Mouse (Mus musculus): ENCODE data around the gene Arhgap40. TPM values are rescaled to one million over a fixed set of nuclear protein-coding genes. Genes with fewer than 3 reads are reported as not detected.

Gene Arhgap40
- polyA plus RNA-seq, 1 experiment: not detected

DNA sequence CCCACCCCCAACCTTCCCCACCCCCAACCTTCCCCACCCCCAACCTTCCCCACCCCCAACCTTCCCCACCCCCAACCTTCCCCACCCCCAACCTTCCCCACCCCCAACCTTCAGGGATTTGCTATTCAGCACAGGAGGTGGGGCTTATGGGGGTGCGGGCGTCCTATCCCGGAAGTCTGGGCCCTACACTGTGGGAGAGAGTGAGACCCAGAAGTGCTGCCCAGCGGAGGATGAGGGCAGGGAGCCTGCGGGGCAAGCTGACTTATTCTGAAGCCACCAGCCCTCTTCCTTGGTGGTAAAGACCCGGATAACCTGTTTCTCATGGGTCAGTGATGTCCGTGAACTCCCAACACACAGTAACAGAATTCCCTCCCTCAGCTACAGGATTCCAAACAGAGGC lies 42.7 kb downstream of the Arhgap40 start:
- 4% methylated on average over 7 of the region's 7 CpGs for WGBS
- TF ChIP-seq CTCF (IDR thresholded peaks at IDR 0.05; ENCODE audit: control insufficient read depth, insufficient read depth, low read length) (no peak), POLR2A (IDR thresholded peaks at IDR 0.05; ENCODE audit: borderline replicate concordance, control insufficient read depth, low read depth, low read length) (no peak)

DNA sequence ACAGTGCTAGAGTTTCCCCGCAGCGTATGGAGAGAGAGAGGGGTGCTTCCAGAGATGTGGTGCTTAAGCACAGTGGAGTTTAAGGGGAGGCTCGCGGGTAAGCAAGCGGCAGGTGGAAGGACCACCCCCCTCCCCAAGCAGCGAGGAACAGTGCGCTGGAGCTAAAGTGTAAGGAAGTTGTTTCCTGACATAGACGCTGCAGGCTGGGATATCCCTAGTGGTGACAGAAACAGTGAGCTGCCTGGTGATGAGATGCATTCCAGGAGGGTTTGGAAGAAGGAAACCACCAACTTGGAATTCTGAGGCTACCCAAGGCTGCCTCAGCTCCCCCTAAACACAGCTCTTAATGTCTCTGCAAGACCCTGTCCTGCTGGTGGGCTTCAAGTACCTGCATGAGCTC lies 43.2 kb downstream of the Arhgap40 start:
- H3K4me1 ChIP-seq (ENCODE audit: control insufficient read depth, insufficient read depth, low read length): no peaks in the 10 kb centered on the region
- no peak for TF ChIP-seq CTCF (IDR thresholded peaks at IDR 0.05; ENCODE audit: control insufficient read depth, insufficient read depth, low read length)
- TF ChIP-seq POLR2A (IDR thresholded peaks at IDR 0.05; ENCODE audit: borderline replicate concordance, control insufficient read depth, low read depth, low read length): no peak
- no peak overlapping the region for H3K4me3 ChIP-seq (replicated peaks; ENCODE audit: control insufficient read depth, low read depth, low read length)
- WGBS: 3% methylated on average over 8 of the region's 8 CpGs
- H3K27ac ChIP-seq (ENCODE audit: control insufficient read depth, insufficient read depth, low read depth, low read length, poor library complexity): no peak overlapping the region

More for the DNA sequence above, 42.7 kb downstream of the Arhgap40 start:
- Histone ChIP-seq H3K4me3 (replicated peaks; ENCODE audit: control insufficient read depth, low read depth, low read length) (no peak overlapping the region), H3K4me1 (ENCODE audit: control insufficient read depth, insufficient read depth, low read length) (no peaks in the 10 kb centered on the region), H3K27ac (ENCODE audit: control insufficient read depth, insufficient read depth, low read depth, low read length, poor library complexity) (no peak overlapping the region)

DNA sequence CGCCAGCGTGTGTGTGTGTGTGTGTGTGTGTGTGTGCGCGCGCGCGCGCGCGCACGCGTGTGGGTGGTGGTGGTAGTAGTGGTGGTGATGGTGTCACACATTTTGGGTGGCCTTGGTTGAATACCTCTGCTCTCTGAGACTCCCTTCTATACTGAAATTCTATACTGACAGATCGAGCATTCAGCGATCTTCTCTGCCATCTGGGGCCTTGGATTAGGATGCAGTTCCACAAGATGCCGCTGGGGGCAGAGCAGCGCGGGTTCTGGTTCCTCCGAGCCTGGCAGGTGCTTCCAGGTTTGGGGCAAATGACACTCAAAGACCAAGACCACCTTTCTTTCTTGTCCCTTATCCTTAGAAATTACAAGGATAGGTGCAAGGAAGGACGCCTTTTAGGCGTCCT lies 43.6 kb downstream of the Arhgap40 start:
- no peak overlapping the region for H3K27ac ChIP-seq (ENCODE audit: control insufficient read depth, insufficient read depth, low read depth, low read length, poor library complexity)
- H3K4me3 ChIP-seq (replicated peaks; ENCODE audit: control insufficient read depth, low read depth, low read length): no peak overlapping the region
- WGBS: 3% methylated on average over 20 of the region's 20 CpGs
- H3K4me1 ChIP-seq (ENCODE audit: control insufficient read depth, insufficient read depth, low read length): no peaks in the 10 kb centered on the region
- TF ChIP-seq POLR2A (IDR thresholded peaks at IDR 0.05; ENCODE audit: borderline replicate concordance, control insufficient read depth, low read depth, low read length) (no peak), CTCF (IDR thresholded peaks at IDR 0.05; ENCODE audit: control insufficient read depth, insufficient read depth, low read length) (peak; percentile 82)

DNA sequence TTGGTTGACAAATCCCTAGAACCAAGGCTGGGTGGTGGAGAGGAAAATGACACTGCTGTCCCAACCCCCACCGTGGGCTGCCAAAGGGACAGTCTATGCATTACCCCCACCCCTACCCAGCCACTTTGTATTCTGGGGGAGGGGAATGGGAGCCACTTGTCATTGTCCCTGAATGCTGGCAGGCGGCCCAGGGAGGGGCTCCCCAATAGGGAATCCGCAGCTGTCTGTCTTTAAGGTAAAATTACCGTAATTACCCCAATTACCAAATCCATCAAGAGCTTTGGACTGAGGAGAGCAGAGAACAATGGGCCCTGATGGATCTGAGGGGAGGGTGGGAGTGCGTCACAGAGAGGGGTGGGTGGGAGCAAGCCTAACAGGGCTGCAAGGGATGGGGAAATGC lies 44.2 kb downstream of the Arhgap40 start:
- no peak overlapping the region for H3K4me3 ChIP-seq (replicated peaks; ENCODE audit: control insufficient read depth, low read depth, low read length)
- TF ChIP-seq CTCF (IDR thresholded peaks at IDR 0.05; ENCODE audit: control insufficient read depth, insufficient read depth, low read length) (no peak), POLR2A (IDR thresholded peaks at IDR 0.05; ENCODE audit: borderline replicate concordance, control insufficient read depth, low read depth, low read length) (no peak)
- 23% methylated on average over 5 of the region's 5 CpGs for WGBS

DNA sequence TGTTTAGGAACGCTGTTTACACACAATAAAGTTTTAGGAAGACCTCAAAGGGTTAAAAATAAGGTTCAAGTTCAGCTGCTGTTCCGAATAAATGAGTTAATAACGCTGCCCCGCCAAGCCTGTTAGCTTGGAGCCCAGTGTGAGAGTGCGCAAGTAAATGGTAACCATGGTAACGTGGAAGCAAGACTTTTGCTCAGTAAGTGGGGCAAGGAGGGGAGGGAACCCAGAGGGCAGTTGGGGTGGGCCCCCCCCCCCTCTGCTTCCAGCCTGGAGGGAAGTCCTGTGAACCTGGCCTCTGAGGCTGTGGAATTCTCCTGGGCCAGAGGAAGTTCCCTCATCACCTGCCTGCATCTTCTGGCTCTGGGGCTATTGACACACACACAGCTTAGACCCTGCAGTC lies 47.3 kb downstream of the Arhgap40 start:
- H3K4me3 ChIP-seq (replicated peaks; ENCODE audit: control insufficient read depth, low read depth, low read length): no peak overlapping the region
- WGBS: 60% methylated on average over 6 of the region's 6 CpGs
- TF ChIP-seq POLR2A (IDR thresholded peaks at IDR 0.05; ENCODE audit: borderline replicate concordance, control insufficient read depth, low read depth, low read length) (no peak), CTCF (IDR thresholded peaks at IDR 0.05; ENCODE audit: control insufficient read depth, insufficient read depth, low read length) (no peak)
- no peaks in the 10 kb centered on the region for H3K4me1 ChIP-seq (ENCODE audit: control insufficient read depth, insufficient read depth, low read length)
- H3K27ac ChIP-seq (ENCODE audit: control insufficient read depth, insufficient read depth, low read depth, low read length, poor library complexity): no peak overlapping the region

More for the DNA sequence above, 44.2 kb downstream of the Arhgap40 start:
- Histone ChIP-seq H3K4me1 (ENCODE audit: control insufficient read depth, insufficient read depth, low read length) (no peaks in the 10 kb centered on the region), H3K27ac (ENCODE audit: control insufficient read depth, insufficient read depth, low read depth, low read length, poor library complexity) (no peak overlapping the region)

DNA sequence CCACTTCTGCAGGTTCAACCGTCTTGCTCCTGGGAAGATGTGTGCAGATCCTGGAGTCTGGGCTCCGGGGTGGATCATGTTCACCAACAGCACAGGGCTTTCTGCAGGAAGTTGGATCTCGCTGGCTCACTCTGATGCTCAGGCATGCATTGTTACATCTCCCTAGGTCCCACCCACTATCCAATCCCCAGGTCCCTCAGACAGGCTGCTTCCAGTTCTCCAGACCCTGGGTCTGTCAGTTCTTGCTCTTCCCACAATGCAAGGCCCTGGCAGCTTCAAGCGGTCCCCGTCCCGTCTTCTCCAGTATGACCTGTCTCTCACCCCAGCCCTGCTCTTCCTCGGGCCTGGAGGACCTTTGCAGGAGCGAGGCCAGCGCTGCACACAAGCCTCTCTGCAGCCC lies 48.2 kb downstream of the Arhgap40 start:
- Histone ChIP-seq H3K4me1 (ENCODE audit: control insufficient read depth, insufficient read depth, low read length) (no peaks in the 10 kb centered on the region), H3K27ac (ENCODE audit: control insufficient read depth, insufficient read depth, low read depth, low read length, poor library complexity) (no peak overlapping the region), H3K4me3 (replicated peaks; ENCODE audit: control insufficient read depth, low read depth, low read length) (no peak overlapping the region)
- TF ChIP-seq POLR2A (IDR thresholded peaks at IDR 0.05; ENCODE audit: borderline replicate concordance, control insufficient read depth, low read depth, low read length): no peak
- WGBS: 30% methylated on average over 9 of the region's 9 CpGs

DNA sequence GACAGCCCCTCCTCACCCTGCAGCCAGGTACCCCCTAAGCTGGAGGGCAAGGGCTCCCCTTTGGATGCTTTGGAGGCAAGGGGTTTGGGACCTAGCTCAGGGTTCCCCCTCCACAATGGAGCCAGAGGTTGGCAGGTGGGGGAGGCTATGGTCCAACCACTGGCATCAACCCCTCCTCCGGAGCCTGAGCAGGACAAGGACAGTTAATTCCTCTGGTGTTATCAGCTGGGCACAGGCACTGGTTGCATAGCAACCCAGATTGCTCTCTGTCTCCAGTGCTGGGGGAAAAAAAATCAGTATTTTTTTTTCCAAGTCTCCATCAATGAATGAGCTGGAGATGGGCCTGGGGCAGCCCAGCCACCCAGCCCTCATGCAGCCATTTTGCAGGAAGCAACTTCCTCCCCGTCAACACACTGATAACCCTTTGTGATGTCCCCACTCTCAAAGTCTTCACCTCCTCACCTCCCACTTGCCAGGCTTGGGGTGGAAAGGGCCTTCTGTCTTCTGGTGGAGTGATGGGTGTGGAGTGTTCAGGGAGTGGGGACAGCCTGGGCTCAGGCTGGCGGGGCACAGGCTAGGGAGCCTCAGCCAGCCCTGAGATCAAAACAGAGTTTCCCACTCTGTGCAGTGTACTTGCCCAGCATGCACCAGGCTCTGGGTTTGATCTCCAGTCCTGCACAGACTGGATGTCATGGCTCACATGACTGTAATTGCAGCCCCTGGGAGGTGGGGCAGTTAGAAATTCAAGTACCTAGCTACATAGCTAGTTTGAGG lies 49.0 kb downstream of the Arhgap40 start:
- H3K27ac ChIP-seq (ENCODE audit: control insufficient read depth, insufficient read depth, low read depth, low read length, poor library complexity): no peak overlapping the region
- TF ChIP-seq CTCF (IDR thresholded peaks at IDR 0.05; ENCODE audit: control insufficient read depth, insufficient read depth, low read length) (no peak), POLR2A (IDR thresholded peaks at IDR 0.05; ENCODE audit: borderline replicate concordance, control insufficient read depth, low read depth, low read length) (no peak)
- 45% methylated on average over 3 of the region's 3 CpGs for WGBS
- H3K4me1 ChIP-seq (ENCODE audit: control insufficient read depth, insufficient read depth, low read length): no peaks in the 10 kb centered on the region
- H3K4me3 ChIP-seq (replicated peaks; ENCODE audit: control insufficient read depth, low read depth, low read length): no peak overlapping the region

DNA sequence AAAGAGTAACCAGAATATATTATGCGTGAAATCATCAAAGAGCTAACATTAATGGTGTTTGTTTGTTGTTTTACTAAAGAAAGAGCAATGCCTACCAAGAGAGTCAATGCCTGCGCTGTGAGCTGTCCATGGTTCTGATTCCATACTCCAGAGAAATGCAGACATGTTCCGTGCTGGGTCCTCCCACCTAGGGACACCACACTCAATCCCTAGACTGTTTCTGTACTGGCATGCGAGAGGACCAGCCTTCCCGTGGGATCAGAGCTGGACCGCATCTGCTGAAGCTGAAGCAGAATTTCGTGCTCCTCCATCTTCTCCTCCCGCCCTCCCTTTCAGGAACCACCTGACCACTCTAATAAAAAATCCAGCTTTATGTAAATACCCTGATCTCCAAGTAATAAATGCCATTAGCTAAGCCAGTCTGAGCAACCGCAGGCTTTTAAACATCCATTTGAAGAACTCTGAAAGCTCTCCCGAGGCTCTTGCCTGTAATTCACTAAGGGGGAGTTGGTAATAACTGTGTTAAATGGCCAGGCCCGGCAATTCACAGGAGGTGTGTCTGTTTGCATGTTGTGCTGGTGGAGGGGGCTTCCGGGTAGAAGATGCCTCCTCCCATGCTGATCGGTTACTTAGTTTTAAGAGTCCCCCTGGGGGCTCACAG lies 58.0 kb downstream of the Arhgap40 start:
- Histone ChIP-seq H3K4me3 (replicated peaks; ENCODE audit: control insufficient read depth, low read depth, low read length) (no peak overlapping the region), H3K27ac (ENCODE audit: control insufficient read depth, insufficient read depth, low read depth, low read length, poor library complexity) (no peak overlapping the region), H3K4me1 (ENCODE audit: control insufficient read depth, insufficient read depth, low read length) (no peaks in the 10 kb centered on the region)
- TF ChIP-seq POLR2A (IDR thresholded peaks at IDR 0.05; ENCODE audit: borderline replicate concordance, control insufficient read depth, low read depth, low read length) (no peak), CTCF (IDR thresholded peaks at IDR 0.05; ENCODE audit: control insufficient read depth, insufficient read depth, low read length) (no peak)
- WGBS: 27% methylated on average over 13 of the region's 13 CpGs

Data from bone marrow, adult 2 months (tissue).